18 mouse cellular contexts compared by ENCODE assay signal in genomic region chr2:93024431-93024830, GRCm38 (mm10).
"Had no signal": no experiment of that assay in that cellular context is flagged by ENCODE, and none has a peak within 500 bp of the region (broad histone marks: within the 10 kb centered on the region; RNA-seq: fewer than 3 reads in every experiment).

No protein-coding gene starts in this region.

- H3K36me3 ChIP-seq: intestine, embryonic 15.5 days; liver, embryonic 13.5 days; midbrain, embryonic 15.5 days had no signal

- H3K27me3 ChIP-seq: intestine, embryonic 15.5 days; liver, embryonic 13.5 days; midbrain, embryonic 12.5 days; midbrain, embryonic 15.5 days; neural tube, embryonic 12.5 days; neural tube, embryonic 15.5 days had no signal

- H3K4me3 ChIP-seq: intestine, embryonic 15.5 days; left cerebral cortex, adult 2 months; liver, embryonic 13.5 days; midbrain, embryonic 12.5 days; midbrain, embryonic 15.5 days; neural tube, embryonic 12.5 days; neural tube, embryonic 15.5 days had no signal

- ATAC-seq: intestine, embryonic 15.5 days; midbrain, embryonic 15.5 days had no signal

- DNase-seq: kidney, adult 11 months; kidney, adult 9 months; layer of hippocampus, postnatal 36 days; liver, embryonic 13.5 days; lung, embryonic 14.5 days; lung, postnatal 14 days; right cerebral cortex, adult 18-20 months; right cerebral cortex, postnatal 14 days; right cerebral cortex, postnatal 4 days; thymus, adult 18-20 months; thymus, postnatal 14 days had no signal

- H3K4me1 ChIP-seq: midbrain, embryonic 15.5 days had no signal

- H3K4me2 ChIP-seq: intestine, embryonic 15.5 days; liver, embryonic 13.5 days; lung, embryonic 14.5 days; midbrain, embryonic 12.5 days; midbrain, embryonic 15.5 days; neural tube, embryonic 12.5 days; neural tube, embryonic 15.5 days had no signal

- H3K27ac ChIP-seq: intestine, embryonic 15.5 days; left cerebral cortex, adult 2 months; liver, embryonic 13.5 days; macrophage; midbrain, embryonic 12.5 days; midbrain, embryonic 15.5 days; neural tube, embryonic 12.5 days; neural tube, embryonic 15.5 days had no signal

- H3K9me3 ChIP-seq: intestine, embryonic 15.5 days; liver, embryonic 13.5 days; midbrain, embryonic 15.5 days; neural tube, embryonic 15.5 days had no signal

- H3K9ac ChIP-seq: intestine, embryonic 15.5 days; liver, embryonic 13.5 days; lung, embryonic 14.5 days; midbrain, embryonic 12.5 days; midbrain, embryonic 15.5 days; neural tube, embryonic 12.5 days; neural tube, embryonic 15.5 days had no signal
